Mouse (Mus musculus): ENCODE results near the gene Glra1. TPM values are rescaled to one million over a fixed set of nuclear protein-coding genes. Genes with fewer than 3 reads are reported as not detected.

Glra1 gene
- polyA plus RNA-seq, 1 experiment from 2014 or later, result 3.9 TPM

- Histone ChIP-seq H3K36me3 (0 out of 2 replicates have a peak, but pooled peaks cover 8% of the 10 kb centered on the region), H3K9ac (no peak overlapping the region), H3K9me3 (replicated peaks) (no peaks in the 10 kb centered on the region), H3K27me3 (no peaks in the 10 kb centered on the region), H3K27ac (no peak overlapping the region), H3K4me1 (peaks cover 6% of the 10 kb centered on the region), H3K4me3 (no peak overlapping the region), H3K4me2 (replicated peaks) (no peak overlapping the region)
- no peak for ATAC-seq (ENCODE audit: low FRiP score)
- WGBS, result 84% methylated on average over 2 of the region's 2 CpGs
Observed at GRCm38 (mm10) chr11:55574397-55574796, 33.6 kb downstream of the Glra1 start.

- Histone ChIP-seq H3K36me3 (0 out of 2 replicates have a peak, but pooled peaks cover 8% of the 10 kb centered on the region), H3K9ac (no peak overlapping the region)
- ATAC-seq (ENCODE audit: low FRiP score), result no peak
Observed at GRCm38 (mm10) chr11:55571144-55571543, 36.9 kb downstream of the Glra1 start.

GRCm38 (mm10) chr11:55566309-55567099 lies 41.5 kb downstream of the Glra1 start:
- Histone ChIP-seq H3K4me1 (peaks cover 18% of the 10 kb centered on the region), H3K36me3 (no peaks in the 10 kb centered on the region), H3K4me3 (no peak overlapping the region), H3K4me2 (replicated peaks) (no peak overlapping the region), H3K27ac (peak overlapping the region; percentile 6; the same call in 1 of the 2 replicates), H3K9ac (no peak overlapping the region), H3K27me3 (no peaks in the 10 kb centered on the region), H3K9me3 (replicated peaks) (no peaks in the 10 kb centered on the region)
- no peak for ATAC-seq (ENCODE audit: low FRiP score)
- 40% methylated on average over 9 of the region's 9 CpGs for WGBS

More at GRCm38 (mm10) chr11:55571144-55571543, 36.9 kb downstream of the Glra1 start:
- Histone ChIP-seq H3K27me3 (no peaks in the 10 kb centered on the region), H3K4me2 (replicated peaks) (no peak overlapping the region), H3K9me3 (replicated peaks) (no peaks in the 10 kb centered on the region), H3K27ac (no peak overlapping the region), H3K4me3 (no peak overlapping the region), H3K4me1 (peaks cover 18% of the 10 kb centered on the region)
- 23% methylated on average over 2 of the region's 2 CpGs for WGBS

GRCm38 (mm10) chr11:55545690-55546089 lies 62.3 kb downstream of the Glra1 start:
- WGBS, result 92% methylated on average over 1 of the region's 1 CpGs
- H3K36me3 ChIP-seq, result peaks cover 7% of the 10 kb centered on the region; the same call in 1 of the 2 replicates
- H3K4me3 ChIP-seq, result no peak overlapping the region
- no peaks in the 10 kb centered on the region for H3K4me1 ChIP-seq
- no peak overlapping the region for H3K27ac ChIP-seq
- H3K4me2 ChIP-seq (replicated peaks), result no peak overlapping the region
- no peak for ATAC-seq (ENCODE audit: low FRiP score)
- H3K9ac ChIP-seq, result no peak overlapping the region
- peaks cover 7% of the 10 kb centered on the region; the same call in 1 of the 2 replicates for H3K9me3 ChIP-seq (replicated peaks)
- no peaks in the 10 kb centered on the region for H3K27me3 ChIP-seq

- Histone ChIP-seq H3K9ac (no peak overlapping the region), H3K4me3 (no peak overlapping the region), H3K9me3 (replicated peaks) (peaks cover 7% of the 10 kb centered on the region; the same call in 1 of the 2 replicates), H3K27me3 (no peaks in the 10 kb centered on the region), H3K36me3 (peaks cover 7% of the 10 kb centered on the region; the same call in 1 of the 2 replicates), H3K4me1 (no peaks in the 10 kb centered on the region), H3K27ac (no peak overlapping the region), H3K4me2 (replicated peaks) (no peak overlapping the region)
- WGBS, result 74% methylated on average over 4 of the region's 4 CpGs
- ATAC-seq (ENCODE audit: low FRiP score), result no peak
Observed at GRCm38 (mm10) chr11:55542671-55543070, 65.3 kb downstream of the Glra1 start.

GRCm38 (mm10) chr11:55542128-55542527 lies 65.9 kb downstream of the Glra1 start:
- H3K27ac ChIP-seq, result no peak overlapping the region
- no peak overlapping the region for H3K4me3 ChIP-seq
- ATAC-seq (ENCODE audit: low FRiP score), result no peak
- no peaks in the 10 kb centered on the region for H3K27me3 ChIP-seq
- peaks cover 7% of the 10 kb centered on the region; the same call in 1 of the 2 replicates for H3K36me3 ChIP-seq
- WGBS, result 73% methylated on average over 7 of the region's 7 CpGs
- H3K4me1 ChIP-seq, result no peaks in the 10 kb centered on the region
- H3K9me3 ChIP-seq (replicated peaks), result peaks cover 7% of the 10 kb centered on the region; the same call in 1 of the 2 replicates
- H3K9ac ChIP-seq, result no peak overlapping the region
- H3K4me2 ChIP-seq (replicated peaks), result no peak overlapping the region

- Histone ChIP-seq H3K4me2 (replicated peaks) (no peak overlapping the region), H3K4me1 (peaks cover 9% of the 10 kb centered on the region; the same call in 1 of the 2 replicates), H3K9me3 (replicated peaks) (no peaks in the 10 kb centered on the region), H3K27ac (no peak overlapping the region), H3K36me3 (peaks cover 16% of the 10 kb centered on the region; the same call in 1 of the 2 replicates), H3K4me3 (no peak overlapping the region), H3K27me3 (no peaks in the 10 kb centered on the region), H3K9ac (no peak overlapping the region)
- no peak for ATAC-seq (ENCODE audit: low FRiP score)
- WGBS, result 43% methylated on average over 2 of the region's 2 CpGs
Observed at GRCm38 (mm10) chr11:55534766-55535165, 73.2 kb downstream of the Glra1 start.

- WGBS, result 66% methylated on average over 5 of the region's 5 CpGs
- no peak overlapping the region for H3K4me3 ChIP-seq
- no peaks in the 10 kb centered on the region for H3K27me3 ChIP-seq
- ATAC-seq (ENCODE audit: low FRiP score), result no peak
- no peaks in the 10 kb centered on the region for H3K9me3 ChIP-seq (replicated peaks)
- peaks cover 9% of the 10 kb centered on the region; the same call in 1 of the 2 replicates for H3K4me1 ChIP-seq
- H3K36me3 ChIP-seq, result peaks cover 25% of the 10 kb centered on the region
- H3K4me2 ChIP-seq (replicated peaks), result no peak overlapping the region
- no peak overlapping the region for H3K9ac ChIP-seq
- no peak overlapping the region for H3K27ac ChIP-seq
Observed at GRCm38 (mm10) chr11:55533378-55533777, 74.6 kb downstream of the Glra1 start.

GRCm38 (mm10) chr11:55530741-55531140 lies 77.3 kb downstream of the Glra1 start:
- Histone ChIP-seq H3K4me2 (replicated peaks) (no peak overlapping the region), H3K9me3 (replicated peaks) (no peaks in the 10 kb centered on the region), H3K9ac (no peak overlapping the region), H3K4me3 (no peak overlapping the region), H3K4me1 (peaks cover 9% of the 10 kb centered on the region; the same call in 1 of the 2 replicates), H3K36me3 (peaks cover 30% of the 10 kb centered on the region), H3K27me3 (no peaks in the 10 kb centered on the region), H3K27ac (no peak overlapping the region)
- 84% methylated on average over 7 of the region's 7 CpGs for WGBS
- no peak for ATAC-seq (ENCODE audit: low FRiP score)

- WGBS, result 13% methylated on average over 9 of the region's 9 CpGs
Observed at GRCm38 (mm10) chr11:55518806-55519674, 89.0 kb downstream of the Glra1 start.

GRCm38 (mm10) chr11:55517666-55518065 lies 90.3 kb downstream of the Glra1 start:
- H3K27ac ChIP-seq, result no peak overlapping the region
- peaks cover 10% of the 10 kb centered on the region; the same call in 1 of the 2 replicates for H3K36me3 ChIP-seq
- ATAC-seq (ENCODE audit: low FRiP score), result no peak
- no peak overlapping the region for H3K4me3 ChIP-seq
- 73% methylated on average over 5 of the region's 5 CpGs for WGBS
- no peaks in the 10 kb centered on the region for H3K4me1 ChIP-seq
- H3K9me3 ChIP-seq (replicated peaks), result no peaks in the 10 kb centered on the region
- no peak overlapping the region for H3K9ac ChIP-seq
- H3K4me2 ChIP-seq (replicated peaks), result no peak overlapping the region
- no peaks in the 10 kb centered on the region for H3K27me3 ChIP-seq

More at GRCm38 (mm10) chr11:55518806-55519674, 89.0 kb downstream of the Glra1 start:
- Histone ChIP-seq H3K4me1 (no peaks in the 10 kb centered on the region), H3K4me2 (replicated peaks) (no peak overlapping the region), H3K9ac (no peak overlapping the region), H3K27me3 (no peaks in the 10 kb centered on the region), H3K36me3 (peaks cover 9% of the 10 kb centered on the region; the same call in 1 of the 2 replicates), H3K27ac (no peak overlapping the region), H3K9me3 (replicated peaks) (no peaks in the 10 kb centered on the region), H3K4me3 (no peak overlapping the region)
- ATAC-seq (ENCODE audit: low FRiP score), result peak; percentile 72

GRCm38 (mm10) chr11:55511374-55511773 lies 96.6 kb downstream of the Glra1 start:
- WGBS, result 50% methylated on average over 5 of the region's 5 CpGs
- no peak for ATAC-seq (ENCODE audit: low FRiP score)
- Histone ChIP-seq H3K9me3 (replicated peaks) (no peaks in the 10 kb centered on the region), H3K4me1 (no peaks in the 10 kb centered on the region), H3K4me3 (no peak overlapping the region), H3K27ac (no peak overlapping the region), H3K9ac (no peak overlapping the region), H3K36me3 (peaks cover 10% of the 10 kb centered on the region; the same call in 1 of the 2 replicates), H3K27me3 (no peaks in the 10 kb centered on the region), H3K4me2 (replicated peaks) (no peak overlapping the region)
